Mouse (Mus musculus) lung, adult 10 weeks (tissue): Measurements from ENCODE around the gene Fadd. TPM values are rescaled to one million over a fixed set of nuclear protein-coding genes. Genes with fewer than 3 reads are reported as not detected.

ENCODE experiments used
- polyA plus RNA-seq: library from polyadenylated mRNA; stranded (reverse); fragments of 350-450 nt; fragmentation: Illumina TruSeq; extraction: RNeasy Lipid Tissue Mini Kit (QIAGEN cat#74804); gene quantifications from one replicate; pipeline ENCODE4 v1.2.3, GENCODE M21; 2014; ENCODE audit warnings: low read depth, low replicate concordance; ENCODE audit not compliant: insufficient read depth

Gene Fadd
- 5.0 TPM for polyA plus RNA-seq

GRCm38 (mm10) chr7:144582284-144582980 is at the start of gene Fadd:
Gene Fadd, minus strand, starts transcription at chr7:144582463.

GRCm38 (mm10) chr7:144553237-144554122 is 28.8 kb downstream of the Fadd start, which contains the start of gene Ppfia1:
Gene Ppfia1, minus strand, starts transcription at chr7:144553729.

Other genes with a start within 250 kb of the Fadd start
- 53.4 TPM for gene Cttn, start 111.5 kb downstream of the Fadd start, polyA plus RNA-seq
- 16.8 TPM for gene Ppfia1, start 28.7 kb downstream of the Fadd start, polyA plus RNA-seq
- 16.6 TPM for gene Ano1, start 169.5 kb upstream of the Fadd start, polyA plus RNA-seq